Mouse (Mus musculus) 416B (cell line): ENCODE measurements around the gene Mroh3.

ENCODE experiments used
- DNase-seq: peaks from one replicate; pipeline ENCODE4 v3.0.0; 2011; ENCODE audit warnings: low read depth

The Mroh3 gene

GRCm38 (mm10) chr1:136228328-136229039 is 15.9 kb upstream of the Mroh3 start:
- DNase-seq, result peak; percentile 18

GRCm38 (mm10) chr1:136227870-136228269 is 15.2 kb upstream of the Mroh3 start:
- DNase-seq, result no peak

- no peak for DNase-seq
Measured at GRCm38 (mm10) chr1:136226626-136227025, 14.0 kb upstream of the Mroh3 start.

GRCm38 (mm10) chr1:136225846-136226245 is 13.2 kb upstream of the Mroh3 start:
- DNase-seq, result no peak

GRCm38 (mm10) chr1:136223758-136224342 is 11.2 kb upstream of the Mroh3 start:
- DNase-seq, result no peak

GRCm38 (mm10) chr1:136222386-136222785 is 9.8 kb upstream of the Mroh3 start:
- no peak for DNase-seq

GRCm38 (mm10) chr1:136220037-136220871 is 7.6 kb upstream of the Mroh3 start:
- DNase-seq, result no peak

GRCm38 (mm10) chr1:136214304-136214703 is 1.7 kb upstream of the Mroh3 start:
- no peak for DNase-seq

GRCm38 (mm10) chr1:136190033-136190432 is 22.6 kb downstream of the Mroh3 start:
- DNase-seq, result no peak

GRCm38 (mm10) chr1:136179511-136180001 is 33.1 kb downstream of the Mroh3 start:
- no peak for DNase-seq

- no peak for DNase-seq
Measured at GRCm38 (mm10) chr1:136178741-136179140, 33.9 kb downstream of the Mroh3 start.

- DNase-seq, result no peak
Measured at GRCm38 (mm10) chr1:136177085-136177484, 35.5 kb downstream of the Mroh3 start.

GRCm38 (mm10) chr1:136175183-136175582 is 37.4 kb downstream of the Mroh3 start:
- DNase-seq, result peak; percentile 62

GRCm38 (mm10) chr1:136174101-136174606 is 38.5 kb downstream of the Mroh3 start:
- DNase-seq, result peak; percentile 58

GRCm38 (mm10) chr1:136172696-136173095 is 39.9 kb downstream of the Mroh3 start:
- no peak for DNase-seq

GRCm38 (mm10) chr1:136170109-136170508 is 42.5 kb downstream of the Mroh3 start:
- DNase-seq, result peak; percentile 82

- DNase-seq, result peak; percentile 25
Measured at GRCm38 (mm10) chr1:136167657-136168056, 45.0 kb downstream of the Mroh3 start.

- no peak for DNase-seq
Measured at GRCm38 (mm10) chr1:136165436-136165835, 47.2 kb downstream of the Mroh3 start.

- no peak for DNase-seq
Measured at GRCm38 (mm10) chr1:136161333-136161921, 51.2 kb downstream of the Mroh3 start.

- DNase-seq, result no peak
Measured at GRCm38 (mm10) chr1:136160930-136161329, 51.7 kb downstream of the Mroh3 start.

GRCm38 (mm10) chr1:136160297-136160696 is 52.3 kb downstream of the Mroh3 start:
- DNase-seq, result no peak

- no peak for DNase-seq
Measured at GRCm38 (mm10) chr1:136159830-136160229, 52.8 kb downstream of the Mroh3 start.
